Mouse (Mus musculus): ENCODE data around the gene Agap1. TPM values are rescaled to one million over a fixed set of nuclear protein-coding genes. Genes with fewer than 3 reads are reported as not detected.

Gene Agap1
- polyA plus RNA-seq, 1 experiment from 2014 or later, result 41.4 TPM

GRCm38 (mm10) chr1:89666154-89666553, 211.5 kb downstream of the Agap1 start:
- no peaks in the 10 kb centered on the region for H3K27me3 ChIP-seq (ENCODE audit: control insufficient read depth, insufficient read depth, low read length)
- DNase-seq (ENCODE audit: low spot score) (no peak), ATAC-seq (ENCODE audit: low FRiP score) (no peak)
- WGBS, result 90% methylated on average over 5 of the region's 5 CpGs
- no peaks in the 10 kb centered on the region; the same call in 1 of the 2 replicates for H3K36me3 ChIP-seq (ENCODE audit: control insufficient read depth, insufficient read depth, low read length)
- no peak overlapping the region for H3K4me3 ChIP-seq (ENCODE audit: low read depth, low read length)
- peaks cover 2% of the 10 kb centered on the region; the same call in 1 of the 2 replicates for H3K4me1 ChIP-seq (replicated peaks; ENCODE audit: control insufficient read depth, insufficient read depth, low read length)
- no peak overlapping the region for H3K27ac ChIP-seq (ENCODE audit: low read depth, low read length)
- no peaks in the 10 kb centered on the region for H3K9me3 ChIP-seq (ENCODE audit: control insufficient read depth, low read length)
- H3K9ac ChIP-seq (ENCODE audit: low read depth, low read length), result no peak overlapping the region
- no peak overlapping the region for H3K4me2 ChIP-seq (replicated peaks; ENCODE audit: low read depth, low read length)

GRCm38 (mm10) chr1:89667387-89667786, 212.8 kb downstream of the Agap1 start:
- DNase-seq (ENCODE audit: low spot score), result no peak
- Histone ChIP-seq H3K4me1 (replicated peaks; ENCODE audit: control insufficient read depth, insufficient read depth, low read length) (peaks cover 2% of the 10 kb centered on the region; the same call in 1 of the 2 replicates), H3K27ac (ENCODE audit: low read depth, low read length) (no peak overlapping the region), H3K36me3 (ENCODE audit: control insufficient read depth, insufficient read depth, low read length) (peaks cover 2% of the 10 kb centered on the region; the same call in 1 of the 2 replicates), H3K4me3 (ENCODE audit: low read depth, low read length) (no peak overlapping the region), H3K4me2 (replicated peaks; ENCODE audit: low read depth, low read length) (no peak overlapping the region), H3K27me3 (ENCODE audit: control insufficient read depth, insufficient read depth, low read length) (no peaks in the 10 kb centered on the region), H3K9me3 (ENCODE audit: control insufficient read depth, low read length) (no peaks in the 10 kb centered on the region), H3K9ac (ENCODE audit: low read depth, low read length) (no peak overlapping the region)
- ATAC-seq (ENCODE audit: low FRiP score), result no peak
- 93% methylated on average over 7 of the region's 7 CpGs for WGBS

GRCm38 (mm10) chr1:89668635-89669034, 214.0 kb downstream of the Agap1 start:
- H3K9me3 ChIP-seq (ENCODE audit: control insufficient read depth, low read length), result no peaks in the 10 kb centered on the region
- H3K27me3 ChIP-seq (ENCODE audit: control insufficient read depth, insufficient read depth, low read length), result no peaks in the 10 kb centered on the region
- peaks cover 2% of the 10 kb centered on the region; the same call in 1 of the 2 replicates for H3K4me1 ChIP-seq (replicated peaks; ENCODE audit: control insufficient read depth, insufficient read depth, low read length)
- H3K9ac ChIP-seq (ENCODE audit: low read depth, low read length), result no peak overlapping the region
- H3K4me3 ChIP-seq (ENCODE audit: low read depth, low read length), result no peak overlapping the region
- H3K4me2 ChIP-seq (replicated peaks; ENCODE audit: low read depth, low read length), result no peak overlapping the region
- H3K36me3 ChIP-seq (ENCODE audit: control insufficient read depth, insufficient read depth, low read length), result peaks cover 3% of the 10 kb centered on the region; the same call in 1 of the 2 replicates
- no peak overlapping the region for H3K27ac ChIP-seq (ENCODE audit: low read depth, low read length)
- WGBS, result 79% methylated on average over 9 of the region's 9 CpGs
- no peak for DNase-seq (ENCODE audit: low spot score)
- no peak for ATAC-seq (ENCODE audit: low FRiP score)

- Histone ChIP-seq H3K4me2 (replicated peaks; ENCODE audit: low read depth, low read length) (no peak overlapping the region), H3K4me1 (replicated peaks; ENCODE audit: control insufficient read depth, insufficient read depth, low read length) (peaks cover 2% of the 10 kb centered on the region; the same call in 1 of the 2 replicates), H3K9ac (ENCODE audit: low read depth, low read length) (no peak overlapping the region), H3K4me3 (ENCODE audit: low read depth, low read length) (no peak overlapping the region), H3K27ac (ENCODE audit: low read depth, low read length) (0 out of 2 replicates have a peak overlapping the region, but pooled peaks have one; percentile 0), H3K36me3 (ENCODE audit: control insufficient read depth, insufficient read depth, low read length) (peaks cover 5% of the 10 kb centered on the region; the same call in 1 of the 2 replicates), H3K9me3 (ENCODE audit: control insufficient read depth, low read length) (no peaks in the 10 kb centered on the region), H3K27me3 (ENCODE audit: control insufficient read depth, insufficient read depth, low read length) (no peaks in the 10 kb centered on the region)
- DNase-seq (ENCODE audit: low spot score) (peak; percentile 42), ATAC-seq (ENCODE audit: low FRiP score) (peak; percentile 71)
- WGBS, result 58% methylated on average over 26 of the region's 26 CpGs
Observed at GRCm38 (mm10) chr1:89671110-89671787, 216.6 kb downstream of the Agap1 start.

GRCm38 (mm10) chr1:89673071-89673470, 218.5 kb downstream of the Agap1 start:
- no peaks in the 10 kb centered on the region for H3K27me3 ChIP-seq (ENCODE audit: control insufficient read depth, insufficient read depth, low read length)

GRCm38 (mm10) chr1:89673686-89674085, 219.1 kb downstream of the Agap1 start:
- no peak overlapping the region for H3K4me2 ChIP-seq (replicated peaks; ENCODE audit: low read depth, low read length)
- no peak overlapping the region for H3K9ac ChIP-seq (ENCODE audit: low read depth, low read length)
- no peak overlapping the region for H3K27ac ChIP-seq (ENCODE audit: low read depth, low read length)
- H3K4me3 ChIP-seq (ENCODE audit: low read depth, low read length), result no peak overlapping the region
- DNase-seq (ENCODE audit: low spot score), result peak; percentile 41
- peaks cover 2% of the 10 kb centered on the region; the same call in 1 of the 2 replicates for H3K4me1 ChIP-seq (replicated peaks; ENCODE audit: control insufficient read depth, insufficient read depth, low read length)
- 92% methylated on average over 3 of the region's 3 CpGs for WGBS
- H3K9me3 ChIP-seq (ENCODE audit: control insufficient read depth, low read length), result no peaks in the 10 kb centered on the region
- no peak for ATAC-seq (ENCODE audit: low FRiP score)
- 0 out of 2 replicates have a peak, but pooled peaks cover 5% of the 10 kb centered on the region for H3K36me3 ChIP-seq (ENCODE audit: control insufficient read depth, insufficient read depth, low read length)
- no peaks in the 10 kb centered on the region for H3K27me3 ChIP-seq (ENCODE audit: control insufficient read depth, insufficient read depth, low read length)

More at GRCm38 (mm10) chr1:89673071-89673470, 218.5 kb downstream of the Agap1 start:
- ATAC-seq (ENCODE audit: low FRiP score) (no peak), DNase-seq (ENCODE audit: low spot score) (no peak)
- Histone ChIP-seq H3K36me3 (ENCODE audit: control insufficient read depth, insufficient read depth, low read length) (0 out of 2 replicates have a peak, but pooled peaks cover 5% of the 10 kb centered on the region), H3K9me3 (ENCODE audit: control insufficient read depth, low read length) (no peaks in the 10 kb centered on the region), H3K4me2 (replicated peaks; ENCODE audit: low read depth, low read length) (no peak overlapping the region), H3K4me3 (ENCODE audit: low read depth, low read length) (no peak overlapping the region), H3K4me1 (replicated peaks; ENCODE audit: control insufficient read depth, insufficient read depth, low read length) (peaks cover 2% of the 10 kb centered on the region; the same call in 1 of the 2 replicates), H3K27ac (ENCODE audit: low read depth, low read length) (no peak overlapping the region), H3K9ac (ENCODE audit: low read depth, low read length) (no peak overlapping the region)
- WGBS, result 87% methylated on average over 6 of the region's 6 CpGs

GRCm38 (mm10) chr1:89674681-89675080, 220.1 kb downstream of the Agap1 start:
- no peaks in the 10 kb centered on the region for H3K9me3 ChIP-seq (ENCODE audit: control insufficient read depth, low read length)
- H3K27me3 ChIP-seq (ENCODE audit: control insufficient read depth, insufficient read depth, low read length), result no peaks in the 10 kb centered on the region
- H3K4me2 ChIP-seq (replicated peaks; ENCODE audit: low read depth, low read length), result no peak overlapping the region
- DNase-seq (ENCODE audit: low spot score), result no peak
- H3K4me1 ChIP-seq (replicated peaks; ENCODE audit: control insufficient read depth, insufficient read depth, low read length), result peaks cover 2% of the 10 kb centered on the region; the same call in 1 of the 2 replicates
- no peak overlapping the region for H3K9ac ChIP-seq (ENCODE audit: low read depth, low read length)
- 71% methylated on average over 9 of the region's 9 CpGs for WGBS
- H3K27ac ChIP-seq (ENCODE audit: low read depth, low read length), result no peak overlapping the region
- ATAC-seq (ENCODE audit: low FRiP score), result 0 out of 2 replicates have a peak, but pooled peaks have one; percentile 23
- H3K4me3 ChIP-seq (ENCODE audit: low read depth, low read length), result no peak overlapping the region
- H3K36me3 ChIP-seq (ENCODE audit: control insufficient read depth, insufficient read depth, low read length), result 0 out of 2 replicates have a peak, but pooled peaks cover 5% of the 10 kb centered on the region

- DNase-seq (ENCODE audit: low spot score), result peak; percentile 31
- WGBS, result 78% methylated on average over 4 of the region's 4 CpGs
- Histone ChIP-seq H3K36me3 (ENCODE audit: control insufficient read depth, insufficient read depth, low read length) (0 out of 2 replicates have a peak, but pooled peaks cover 5% of the 10 kb centered on the region), H3K9ac (ENCODE audit: low read depth, low read length) (no peak overlapping the region), H3K9me3 (ENCODE audit: control insufficient read depth, low read length) (no peaks in the 10 kb centered on the region), H3K4me3 (ENCODE audit: low read depth, low read length) (no peak overlapping the region), H3K27me3 (ENCODE audit: control insufficient read depth, insufficient read depth, low read length) (no peaks in the 10 kb centered on the region), H3K4me1 (replicated peaks; ENCODE audit: control insufficient read depth, insufficient read depth, low read length) (no peaks in the 10 kb centered on the region), H3K27ac (ENCODE audit: low read depth, low read length) (no peak overlapping the region), H3K4me2 (replicated peaks; ENCODE audit: low read depth, low read length) (no peak overlapping the region)
- no peak for ATAC-seq (ENCODE audit: low FRiP score)
Observed at GRCm38 (mm10) chr1:89676411-89676810, 221.8 kb downstream of the Agap1 start.

GRCm38 (mm10) chr1:89680673-89681072, 226.1 kb downstream of the Agap1 start:
- H3K36me3 ChIP-seq (ENCODE audit: control insufficient read depth, insufficient read depth, low read length), result peaks cover under 1% of the 10 kb centered on the region; the same call in 1 of the 2 replicates
- no peak overlapping the region for H3K27ac ChIP-seq (ENCODE audit: low read depth, low read length)
- no peak for DNase-seq (ENCODE audit: low spot score)
- H3K9me3 ChIP-seq (ENCODE audit: control insufficient read depth, low read length), result no peaks in the 10 kb centered on the region
- no peaks in the 10 kb centered on the region for H3K4me1 ChIP-seq (replicated peaks; ENCODE audit: control insufficient read depth, insufficient read depth, low read length)
- no peaks in the 10 kb centered on the region for H3K27me3 ChIP-seq (ENCODE audit: control insufficient read depth, insufficient read depth, low read length)
- H3K9ac ChIP-seq (ENCODE audit: low read depth, low read length), result no peak overlapping the region
- no peak for ATAC-seq (ENCODE audit: low FRiP score)
- no peak overlapping the region for H3K4me2 ChIP-seq (replicated peaks; ENCODE audit: low read depth, low read length)
- WGBS, result 92% methylated on average over 7 of the region's 7 CpGs
- no peak overlapping the region for H3K4me3 ChIP-seq (ENCODE audit: low read depth, low read length)
